Mouse (Mus musculus) forebrain, embryonic 11.5 days (tissue): ENCODE measurements around the gene Prdm16. TPM values are rescaled to one million over a fixed set of nuclear protein-coding genes. Genes with fewer than 3 reads are reported as not detected.

Experiments
- ATAC-seq: fragments of 200-750 bp; cut with Nextera tagmentation; replicated peaks from 2 replicates; pipeline ENCODE4 v1.8.0; 2017; ENCODE audit warnings: moderate TSS enrichment; ENCODE audit not compliant: low FRiP score
- DNase-seq: peaks from one replicate; pipeline ENCODE4 v3.0.0-alpha.2; 2017; ENCODE audit warnings: low spot score
- H3K27ac ChIP-seq: fragments of 300-500 bp; sonication (generic); 2 replicates; pipeline ENCODE4 v1.5.1; 2014; ENCODE audit warnings: low read depth, low read length
- H3K27me3 ChIP-seq: fragments of 300-500 bp; sonication (generic); 2 replicates; pipeline ENCODE4 v1.6.1; 2014; ENCODE audit warnings: mild to moderate bottlenecking, low read length, mixed read lengths; ENCODE audit not compliant: control insufficient read depth, insufficient read depth
- H3K36me3 ChIP-seq: fragments of 300-500 bp; sonication (generic); 2 replicates; pipeline ENCODE4 v1.6.1; 2014; ENCODE audit warnings: mild to moderate bottlenecking, low read length, moderate library complexity, mixed read lengths; ENCODE audit not compliant: control insufficient read depth, insufficient read depth
- H3K4me1 ChIP-seq: fragments of 300-500 bp; sonication (generic); replicated peaks from 2 replicates; pipeline ENCODE4 v1.6.1; 2014; ENCODE audit warnings: low read length, mixed read lengths; ENCODE audit not compliant: control insufficient read depth, insufficient read depth
- H3K4me2 ChIP-seq: fragments of 300-500 bp; sonication (generic); 2 replicates; pipeline ENCODE4 v1.6.1; 2014; ENCODE audit warnings: low read depth, mild to moderate bottlenecking, low read length, moderate library complexity, mixed read lengths; ENCODE audit not compliant: severe bottlenecking
- H3K4me3 ChIP-seq: fragments of 300-500 bp; sonication (generic); 2 replicates; pipeline ENCODE4 v1.5.1; 2014; ENCODE audit warnings: low read depth, low read length
- H3K9ac ChIP-seq: fragments of 300-500 bp; sonication (generic); 2 replicates; pipeline ENCODE4 v1.6.1; 2014; ENCODE audit warnings: low read length
- H3K9me3 ChIP-seq: fragments of 300-500 bp; sonication (generic); 2 replicates; pipeline ENCODE4 v1.6.1; 2016; ENCODE audit warnings: low read length, mixed read lengths; ENCODE audit not compliant: control insufficient read depth
- WGBS: fragments of 180-500 bp; shearing (Covaris S2); extraction: QIAGEN DNeasy Blood & Tissue Kit; methylation state at CpG from one replicate; pipeline ENCODE4 v1.1.7; 2014; 5-methylcytosine and 5-hydroxymethylcytosine counted together
- polyA plus RNA-seq: library from polyadenylated mRNA; unstranded; fragments of >200 nt; fragmentation: Nextera tagmentation; extraction: Ambion mirVana; gene quantifications from 2 replicates; pipeline ENCODE4 v1.2.1, GENCODE M21; 2014

The Prdm16 gene
- polyA plus RNA-seq, 1 experiment from 2014 or later: 49.3 TPM

- no peaks in the 10 kb centered on the region for H3K9me3 ChIP-seq
- H3K27ac ChIP-seq: peak overlapping the region; percentile 94
- under 1% methylated on average over 27 of the region's 30 CpGs for WGBS
- H3K4me2 ChIP-seq: peak overlapping the region; percentile 93
- H3K27me3 ChIP-seq: peaks cover 39% of the 10 kb centered on the region
- DNase-seq (no peak), ATAC-seq (peak; percentile 68)
- no peaks in the 10 kb centered on the region for H3K36me3 ChIP-seq
- H3K4me1 ChIP-seq: peaks cover 28% of the 10 kb centered on the region
- H3K9ac ChIP-seq: peak overlapping the region; percentile 96
- peak overlapping the region; percentile 78 for H3K4me3 ChIP-seq
Observed at GRCm38 (mm10) chr4:154636053-154636433, 630 bp downstream of the Prdm16 start.

GRCm38 (mm10) chr4:154635241-154636052, 1.2 kb downstream of the Prdm16 start:
- Histone ChIP-seq H3K27me3 (peaks cover 33% of the 10 kb centered on the region), H3K9ac (peak overlapping the region; percentile 96), H3K9me3 (no peaks in the 10 kb centered on the region), H3K4me1 (peaks cover 26% of the 10 kb centered on the region), H3K27ac (peak overlapping the region; percentile 94), H3K36me3 (no peaks in the 10 kb centered on the region), H3K4me3 (peak overlapping the region; percentile 78), H3K4me2 (peak overlapping the region; percentile 93)
- peak; percentile 22 for ATAC-seq
- DNase-seq: peak; percentile 86
- WGBS: under 1% methylated on average over 93 of the region's 94 CpGs

- Histone ChIP-seq H3K9me3 (no peaks in the 10 kb centered on the region), H3K27me3 (peaks cover 25% of the 10 kb centered on the region), H3K4me3 (peak overlapping the region; percentile 78), H3K4me2 (peak overlapping the region; percentile 93), H3K27ac (peak overlapping the region; percentile 94), H3K9ac (peak overlapping the region; percentile 96), H3K4me1 (peaks cover 25% of the 10 kb centered on the region), H3K36me3 (no peaks in the 10 kb centered on the region)
- WGBS: 4% methylated on average over 44 of the region's 44 CpGs
- no peak for DNase-seq
- ATAC-seq: no peak
Observed at GRCm38 (mm10) chr4:154634470-154635240, 2.0 kb downstream of the Prdm16 start.

- H3K4me3 ChIP-seq: peak overlapping the region; percentile 78
- no peak overlapping the region for H3K27ac ChIP-seq
- peak overlapping the region; percentile 93 for H3K4me2 ChIP-seq
- 23% methylated on average over 3 of the region's 3 CpGs for WGBS
- peaks cover 30% of the 10 kb centered on the region for H3K4me1 ChIP-seq
- DNase-seq (no peak), ATAC-seq (no peak)
- H3K27me3 ChIP-seq: peaks cover 21% of the 10 kb centered on the region
- no peaks in the 10 kb centered on the region for H3K9me3 ChIP-seq
- H3K9ac ChIP-seq: peak overlapping the region; percentile 96
- H3K36me3 ChIP-seq: no peaks in the 10 kb centered on the region
Observed at GRCm38 (mm10) chr4:154634001-154634400, 2.7 kb downstream of the Prdm16 start.

GRCm38 (mm10) chr4:154632800-154633764, 3.6 kb downstream of the Prdm16 start:
- H3K36me3 ChIP-seq: no peaks in the 10 kb centered on the region
- H3K27me3 ChIP-seq: peaks cover 15% of the 10 kb centered on the region
- H3K4me3 ChIP-seq: peak overlapping the region; percentile 78
- WGBS: 22% methylated on average over 14 of the region's 14 CpGs
- H3K27ac ChIP-seq: 0 out of 2 replicates have a peak overlapping the region, but pooled peaks have one; percentile 12
- H3K9me3 ChIP-seq: no peaks in the 10 kb centered on the region
- no peak for DNase-seq
- H3K4me2 ChIP-seq: peak overlapping the region; percentile 93
- H3K4me1 ChIP-seq: peaks cover 28% of the 10 kb centered on the region
- no peak for ATAC-seq
- H3K9ac ChIP-seq: peak overlapping the region; percentile 96

GRCm38 (mm10) chr4:154630763-154631162, 5.9 kb downstream of the Prdm16 start:
- H3K36me3 ChIP-seq: no peaks in the 10 kb centered on the region
- 0 out of 2 replicates have a peak overlapping the region, but pooled peaks have one; percentile 1 for H3K4me3 ChIP-seq

GRCm38 (mm10) chr4:154627419-154628142, 9.1 kb downstream of the Prdm16 start:
- no peak for DNase-seq
- H3K27ac ChIP-seq: no peak overlapping the region
- H3K9me3 ChIP-seq: no peaks in the 10 kb centered on the region
- no peak for ATAC-seq
- H3K4me2 ChIP-seq: no peak overlapping the region
- no peak overlapping the region for H3K9ac ChIP-seq
- no peaks in the 10 kb centered on the region for H3K27me3 ChIP-seq
- peaks cover 20% of the 10 kb centered on the region for H3K4me1 ChIP-seq
- no peaks in the 10 kb centered on the region for H3K36me3 ChIP-seq
- WGBS: 81% methylated on average over 5 of the region's 5 CpGs
- no peak overlapping the region for H3K4me3 ChIP-seq

More at GRCm38 (mm10) chr4:154630763-154631162, 5.9 kb downstream of the Prdm16 start:
- ATAC-seq (no peak), DNase-seq (no peak)
- Histone ChIP-seq H3K27ac (no peak overlapping the region), H3K4me2 (peak overlapping the region; percentile 24; the same call in 1 of the 2 replicates), H3K9ac (no peak overlapping the region; the same call in 1 of the 2 replicates), H3K4me1 (peaks cover 26% of the 10 kb centered on the region), H3K27me3 (peaks cover 8% of the 10 kb centered on the region; the same call in 1 of the 2 replicates), H3K9me3 (no peaks in the 10 kb centered on the region)
- 51% methylated on average over 3 of the region's 3 CpGs for WGBS
